Mouse (Mus musculus) retina, postnatal 1 day (tissue): Measurements from ENCODE around the gene Upp2.

Experiments
- DNase-seq: peaks from one replicate; pipeline ENCODE4 v3.0.0-alpha.2; 2012

The Upp2 gene

GRCm38 (mm10) chr2:58778986-58779495, 211.9 kb downstream of the Upp2 start:
- DNase-seq, result no peak

- DNase-seq, result no peak
These were observed 216.4 kb downstream of the Upp2 start for GRCm38 (mm10) chr2:58783526-58783925.

GRCm38 (mm10) chr2:58786177-58786576, 219.1 kb downstream of the Upp2 start:
- no peak for DNase-seq

- peak; percentile 71 for DNase-seq
These were observed 219.6 kb downstream of the Upp2 start for GRCm38 (mm10) chr2:58786681-58787080.

- no peak for DNase-seq
These were observed 220.3 kb downstream of the Upp2 start for GRCm38 (mm10) chr2:58787360-58787759.

DNA sequence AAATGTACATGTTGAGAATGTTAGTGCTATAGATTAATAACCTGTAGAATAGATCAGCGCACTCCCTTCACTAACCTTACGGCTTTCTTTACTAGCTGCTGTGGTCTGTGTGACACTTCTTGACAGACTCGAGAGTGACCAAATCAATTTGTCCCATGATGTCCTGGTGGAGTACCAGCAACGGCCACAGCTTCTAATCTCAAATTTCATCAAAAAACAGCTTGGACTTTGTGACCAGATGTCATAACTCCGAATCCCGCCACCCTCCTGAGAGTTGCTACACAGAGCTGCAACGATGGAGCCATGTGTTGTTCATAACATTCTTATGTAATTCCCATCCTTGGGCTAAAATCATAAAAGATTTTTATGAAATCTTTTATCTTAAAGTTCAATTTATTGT, 222.8 kb downstream of the Upp2 start:
- DNase-seq, result no peak

- no peak for DNase-seq
These were observed 223.3 kb downstream of the Upp2 start for GRCm38 (mm10) chr2:58790361-58790760.

DNA sequence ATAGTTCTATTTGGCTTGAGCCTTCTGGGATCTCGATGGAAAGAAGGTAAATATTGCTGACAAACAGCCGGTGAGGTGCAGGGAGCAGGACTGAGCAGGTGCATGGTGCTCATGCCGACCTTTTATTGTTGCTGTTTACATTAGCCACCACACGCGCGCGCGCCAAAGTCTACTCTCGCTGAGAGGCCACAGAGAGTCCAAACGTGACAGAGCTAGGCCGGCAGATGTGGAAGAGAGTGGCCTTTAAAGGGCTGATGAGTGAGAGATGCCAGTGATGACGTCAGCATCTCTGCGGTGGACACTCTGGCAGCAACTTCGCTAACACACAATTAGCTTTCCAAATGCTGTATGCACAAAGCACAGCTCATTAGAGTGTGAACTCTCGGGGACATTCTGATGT, 227.4 kb downstream of the Upp2 start:
- peak; percentile 19 for DNase-seq

GRCm38 (mm10) chr2:58795432-58795831, 228.3 kb downstream of the Upp2 start:
- no peak for DNase-seq

DNA sequence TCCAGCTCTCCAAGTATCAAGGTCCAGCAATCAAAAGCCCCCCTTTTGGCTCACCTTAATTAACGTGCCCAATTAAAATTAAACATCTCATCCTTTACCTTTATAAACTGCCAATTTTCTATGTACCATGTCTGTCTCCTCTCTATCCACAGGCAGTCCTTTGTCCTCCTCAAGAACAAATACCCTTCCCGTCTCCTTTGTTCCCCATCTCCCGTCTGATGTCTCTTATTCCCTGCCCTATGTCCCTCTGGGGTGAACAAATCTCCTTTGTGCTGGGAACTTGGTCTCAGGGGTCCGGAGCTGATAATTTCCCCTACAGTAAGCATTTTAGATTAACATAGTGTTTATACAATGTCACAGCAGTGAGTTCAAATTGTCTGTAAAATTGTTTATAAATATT, 230.4 kb downstream of the Upp2 start:
- DNase-seq, result peak; percentile 75

GRCm38 (mm10) chr2:58799126-58799525, 232.0 kb downstream of the Upp2 start:
- DNase-seq, result no peak

GRCm38 (mm10) chr2:58799623-58800022, 232.5 kb downstream of the Upp2 start:
- no peak for DNase-seq

GRCm38 (mm10) chr2:58812941-58813340, 245.8 kb downstream of the Upp2 start:
- DNase-seq, result peak; percentile 21

DNA sequence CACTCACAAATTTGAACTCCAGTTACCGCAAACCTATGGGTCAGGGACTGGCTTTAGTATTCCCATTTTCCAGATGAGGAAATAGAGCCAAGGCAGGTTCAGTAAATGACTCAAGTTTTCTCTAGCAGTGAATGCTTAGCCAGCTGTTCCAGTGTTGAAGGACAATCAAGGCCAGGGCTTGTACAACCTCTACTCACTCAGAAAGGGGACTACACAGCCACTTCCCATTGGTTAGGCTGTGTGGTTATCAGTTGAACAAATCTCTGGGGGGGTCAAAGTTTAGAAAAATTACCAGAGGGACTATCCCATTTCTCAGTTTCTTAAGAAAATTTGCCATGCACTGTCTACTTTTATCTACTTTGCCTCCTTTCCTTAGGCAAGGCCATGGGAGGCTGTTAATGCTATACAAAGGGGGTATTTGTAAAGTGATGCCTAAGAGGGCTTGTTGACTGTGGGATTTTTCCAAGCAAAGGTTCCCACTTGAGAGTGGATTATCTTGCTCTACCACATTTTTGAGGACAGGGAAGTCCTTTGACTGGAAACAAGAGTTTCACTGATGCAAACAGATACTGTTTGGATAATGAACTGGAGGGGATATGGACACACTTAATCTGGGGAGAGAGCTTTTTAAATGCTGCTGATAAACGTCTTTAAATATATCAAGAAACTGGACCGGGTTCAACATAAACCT, 262.0 kb downstream of the Upp2 start:
- no peak for DNase-seq

GRCm38 (mm10) chr2:58829981-58830742, 263.1 kb downstream of the Upp2 start:
- peak; percentile 33 for DNase-seq

DNA sequence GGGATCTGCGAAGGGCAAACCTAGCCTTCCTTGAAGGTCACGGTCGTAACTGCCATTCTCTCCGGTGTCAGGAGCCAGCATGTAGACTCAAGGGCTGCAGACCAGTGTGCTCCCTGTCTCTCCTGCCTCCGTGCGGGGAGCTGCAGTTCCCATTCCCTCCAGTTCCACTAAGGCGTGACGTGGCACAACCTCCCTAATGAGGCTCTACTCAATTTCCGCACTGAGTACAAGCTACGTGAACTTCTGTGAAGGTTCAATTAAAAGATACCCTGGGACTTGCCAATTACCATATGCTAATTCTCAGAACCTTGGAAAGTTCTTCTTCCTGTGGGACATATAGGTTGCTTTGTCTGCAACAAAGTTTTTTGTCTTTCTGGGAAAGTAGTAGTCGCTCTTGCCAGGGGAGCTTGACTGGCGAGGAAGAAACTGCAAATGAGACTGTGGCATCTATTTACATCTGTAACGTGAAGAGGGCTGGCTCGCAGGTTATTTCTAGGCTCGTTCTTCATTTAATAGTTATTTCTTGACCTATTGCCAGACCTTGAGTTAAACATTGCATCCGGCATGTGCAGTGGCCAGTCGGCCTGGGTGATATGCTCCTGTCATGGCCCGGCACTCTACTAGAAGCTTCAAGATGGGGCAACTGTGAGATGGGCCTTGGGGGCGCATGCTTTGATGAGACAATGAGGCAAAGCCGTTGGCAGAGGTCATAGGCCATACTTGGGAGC, 265.3 kb downstream of the Upp2 start:
- no peak for DNase-seq

DNA sequence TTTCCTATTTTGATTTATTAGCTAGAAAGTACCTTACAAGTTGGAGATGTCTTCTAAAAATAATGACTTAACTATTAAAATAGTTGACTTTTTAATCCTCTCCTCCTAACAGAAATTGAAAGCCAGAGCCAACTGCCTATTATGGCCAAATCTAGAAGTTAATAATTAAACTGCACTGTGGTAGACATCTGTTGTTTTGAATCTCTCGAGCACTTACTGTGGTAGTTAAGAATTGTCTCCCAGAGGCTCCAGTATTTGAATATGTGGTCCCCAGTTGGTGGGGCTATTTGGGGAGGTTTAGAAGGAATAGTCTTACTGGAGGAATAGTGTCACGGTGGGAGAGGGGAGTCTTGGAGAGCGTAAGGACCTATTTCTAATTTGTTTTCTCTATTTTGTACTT, 273.9 kb downstream of the Upp2 start:
- DNase-seq, result no peak

GRCm38 (mm10) chr2:58842443-58842842, 275.3 kb downstream of the Upp2 start:
- no peak for DNase-seq
